Mouse (Mus musculus): ENCODE results near the gene Mgat5.

- TF ChIP-seq CTCF (IDR thresholded peaks at IDR 0.05; ENCODE audit: control insufficient read depth, insufficient read depth, insufficient read length) (no peak), MAX (IDR thresholded peaks at IDR 0.05) (no peak), USF1 (IDR thresholded peaks at IDR 0.05; ENCODE audit: low read depth) (no peak), MYOG (IDR thresholded peaks at IDR 0.05; ENCODE audit: control insufficient read depth, extremely low read depth, insufficient read length) (no peak), CEBPB (IDR thresholded peaks at IDR 0.05; ENCODE audit: low read depth) (no peak), MYOD1 (IDR thresholded peaks at IDR 0.05; ENCODE audit: control insufficient read depth, insufficient read length, low read depth) (no peak), FOSL1 (IDR thresholded peaks at IDR 0.05; ENCODE audit: insufficient read depth, low read length, poor library complexity, severe bottlenecking) (no peak)
Observed at GRCm38 (mm10) chr1:127206020-127206641, 1.3 kb downstream of the Mgat5 start.
